Mouse (Mus musculus): Measurements from ENCODE around the gene Olfr1254. TPM values are rescaled to one million over a fixed set of nuclear protein-coding genes. Genes with fewer than 3 reads are reported as not detected.

Olfr1254 gene
- not detected for polyA plus RNA-seq (2015; fragmentation: Illumina TruSeq; extraction: RNeasy Lipid Tissue Mini Kit (QIAGEN cat#74804); ENCODE audit: insufficient read depth, low read depth, low replicate concordance)

GRCm38 (mm10) chr2:89793519-89793918, at the start of gene Olfr1254:
Gene Olfr1254, minus strand, starts transcription at chr2:89793619.

GRCm38 (mm10) chr2:89841455-89841854, 48.0 kb upstream of the Olfr1254 start, which contains the start of gene Olfr1256:
Gene Olfr1256, minus strand, starts transcription at chr2:89841555.

GRCm38 (mm10) chr2:89811751-89812150, 18.3 kb upstream of the Olfr1254 start, which contains the start of gene Olfr1255:
Gene Olfr1255, plus strand, starts transcription at chr2:89812051.

GRCm38 (mm10) chr2:89756990-89757389, 36.4 kb downstream of the Olfr1254 start, which contains the start of gene Olfr1253:
Gene Olfr1253, minus strand, starts transcription at chr2:89757090.

Other genes with a start within 250 kb of the Olfr1254 start
- gene Olfr1245, start 215.2 kb downstream of the Olfr1254 start, polyA plus RNA-seq (2015; fragmentation: Illumina TruSeq; extraction: RNeasy Lipid Tissue Mini Kit (QIAGEN cat#74804); ENCODE audit: insufficient read depth, low read depth, low replicate concordance) = not detected
- gene Olfr1246, start 200.5 kb downstream of the Olfr1254 start, polyA plus RNA-seq (2015; fragmentation: Illumina TruSeq; extraction: RNeasy Lipid Tissue Mini Kit (QIAGEN cat#74804); ENCODE audit: insufficient read depth, low read depth, low replicate concordance) = not detected
- gene Olfr1247, start 179.5 kb downstream of the Olfr1254 start, polyA plus RNA-seq (2015; fragmentation: Illumina TruSeq; extraction: RNeasy Lipid Tissue Mini Kit (QIAGEN cat#74804); ENCODE audit: insufficient read depth, low read depth, low replicate concordance) = not detected
- gene Olfr1248, start 175.4 kb downstream of the Olfr1254 start, polyA plus RNA-seq (2015; fragmentation: Illumina TruSeq; extraction: RNeasy Lipid Tissue Mini Kit (QIAGEN cat#74804); ENCODE audit: insufficient read depth, low read depth, low replicate concordance) = not detected
- not detected for gene Olfr1249, start 158.6 kb downstream of the Olfr1254 start, polyA plus RNA-seq (2015; fragmentation: Illumina TruSeq; extraction: RNeasy Lipid Tissue Mini Kit (QIAGEN cat#74804); ENCODE audit: insufficient read depth, low read depth, low replicate concordance)
- not detected for gene Olfr1250, start 132.2 kb downstream of the Olfr1254 start, polyA plus RNA-seq (2015; fragmentation: Illumina TruSeq; extraction: RNeasy Lipid Tissue Mini Kit (QIAGEN cat#74804); ENCODE audit: insufficient read depth, low read depth, low replicate concordance)
- gene Olfr1251, start 121.7 kb downstream of the Olfr1254 start, polyA plus RNA-seq (2015; fragmentation: Illumina TruSeq; extraction: RNeasy Lipid Tissue Mini Kit (QIAGEN cat#74804); ENCODE audit: insufficient read depth, low read depth, low replicate concordance) = not detected
- not detected for gene Olfr1252, start 68.6 kb downstream of the Olfr1254 start, polyA plus RNA-seq (2015; fragmentation: Illumina TruSeq; extraction: RNeasy Lipid Tissue Mini Kit (QIAGEN cat#74804); ENCODE audit: insufficient read depth, low read depth, low replicate concordance)
- gene Olfr1253, start 36.5 kb downstream of the Olfr1254 start, polyA plus RNA-seq (2015; fragmentation: Illumina TruSeq; extraction: RNeasy Lipid Tissue Mini Kit (QIAGEN cat#74804); ENCODE audit: insufficient read depth, low read depth, low replicate concordance) = not detected
- gene Olfr1255, start 18.4 kb upstream of the Olfr1254 start, polyA plus RNA-seq (2015; fragmentation: Illumina TruSeq; extraction: RNeasy Lipid Tissue Mini Kit (QIAGEN cat#74804); ENCODE audit: insufficient read depth, low read depth, low replicate concordance) = not detected
- not detected for gene Olfr1256, start 47.9 kb upstream of the Olfr1254 start, polyA plus RNA-seq (2015; fragmentation: Illumina TruSeq; extraction: RNeasy Lipid Tissue Mini Kit (QIAGEN cat#74804); ENCODE audit: insufficient read depth, low read depth, low replicate concordance)
- gene Olfr48, start 54.6 kb upstream of the Olfr1254 start, polyA plus RNA-seq (2015; fragmentation: Illumina TruSeq; extraction: RNeasy Lipid Tissue Mini Kit (QIAGEN cat#74804); ENCODE audit: insufficient read depth, low read depth, low replicate concordance) = not detected
- gene Olfr1257, start 84.8 kb upstream of the Olfr1254 start, polyA plus RNA-seq (2015; fragmentation: Illumina TruSeq; extraction: RNeasy Lipid Tissue Mini Kit (QIAGEN cat#74804); ENCODE audit: insufficient read depth, low read depth, low replicate concordance) = not detected
- not detected for gene Olfr1258, start 133.7 kb upstream of the Olfr1254 start, polyA plus RNA-seq (2015; fragmentation: Illumina TruSeq; extraction: RNeasy Lipid Tissue Mini Kit (QIAGEN cat#74804); ENCODE audit: insufficient read depth, low read depth, low replicate concordance)
- not detected for gene Olfr1259, start 155.0 kb upstream of the Olfr1254 start, polyA plus RNA-seq (2015; fragmentation: Illumina TruSeq; extraction: RNeasy Lipid Tissue Mini Kit (QIAGEN cat#74804); ENCODE audit: insufficient read depth, low read depth, low replicate concordance)
- not detected for gene Olfr1260, start 180.7 kb upstream of the Olfr1254 start, polyA plus RNA-seq (2015; fragmentation: Illumina TruSeq; extraction: RNeasy Lipid Tissue Mini Kit (QIAGEN cat#74804); ENCODE audit: insufficient read depth, low read depth, low replicate concordance)
- not detected for gene Olfr1261, start 197.6 kb upstream of the Olfr1254 start, polyA plus RNA-seq (2015; fragmentation: Illumina TruSeq; extraction: RNeasy Lipid Tissue Mini Kit (QIAGEN cat#74804); ENCODE audit: insufficient read depth, low read depth, low replicate concordance)
- not detected for gene Olfr1262, start 206.5 kb upstream of the Olfr1254 start, polyA plus RNA-seq (2015; fragmentation: Illumina TruSeq; extraction: RNeasy Lipid Tissue Mini Kit (QIAGEN cat#74804); ENCODE audit: insufficient read depth, low read depth, low replicate concordance)
- not detected for gene Olfr1263, start 218.5 kb upstream of the Olfr1254 start, polyA plus RNA-seq (2015; fragmentation: Illumina TruSeq; extraction: RNeasy Lipid Tissue Mini Kit (QIAGEN cat#74804); ENCODE audit: insufficient read depth, low read depth, low replicate concordance)
- gene Olfr1264, start 232.0 kb upstream of the Olfr1254 start, polyA plus RNA-seq (2015; fragmentation: Illumina TruSeq; extraction: RNeasy Lipid Tissue Mini Kit (QIAGEN cat#74804); ENCODE audit: insufficient read depth, low read depth, low replicate concordance) = not detected
- not detected for gene Olfr1265, start 241.7 kb upstream of the Olfr1254 start, polyA plus RNA-seq (2015; fragmentation: Illumina TruSeq; extraction: RNeasy Lipid Tissue Mini Kit (QIAGEN cat#74804); ENCODE audit: insufficient read depth, low read depth, low replicate concordance)

Measured in pancreas, adult 10 weeks (tissue).